Mouse (Mus musculus) urinary bladder, postnatal 25 days (tissue): ENCODE results near the gene Hopx.

Experiments used
- DNase-seq: peaks from one replicate; pipeline ENCODE4 v3.0.0; 2022; ENCODE audit warnings: low spot score

The Hopx gene

GRCm38 (mm10) chr5:77132457-77133135 is 17.7 kb upstream of the Hopx start:
- DNase-seq, result no peak

- no peak for DNase-seq
Measured at GRCm38 (mm10) chr5:77131879-77132278, 17.0 kb upstream of the Hopx start.

GRCm38 (mm10) chr5:77130310-77131020 is 15.5 kb upstream of the Hopx start:
- no peak for DNase-seq

GRCm38 (mm10) chr5:77129907-77130306 is 15.0 kb upstream of the Hopx start:
- no peak for DNase-seq

- no peak for DNase-seq
Measured at GRCm38 (mm10) chr5:77128854-77129253, 13.9 kb upstream of the Hopx start.

- no peak for DNase-seq
Measured at GRCm38 (mm10) chr5:77126415-77126968, 11.6 kb upstream of the Hopx start.

- no peak for DNase-seq
Measured at GRCm38 (mm10) chr5:77124817-77125283, 9.9 kb upstream of the Hopx start.

- DNase-seq, result no peak
Measured at GRCm38 (mm10) chr5:77124165-77124564, 9.2 kb upstream of the Hopx start.

- DNase-seq, result no peak
Measured at GRCm38 (mm10) chr5:77123597-77123996, 8.7 kb upstream of the Hopx start.

GRCm38 (mm10) chr5:77122254-77123192 is 7.6 kb upstream of the Hopx start:
- DNase-seq, result no peak

- no peak for DNase-seq
Measured at GRCm38 (mm10) chr5:77120701-77121100, 5.8 kb upstream of the Hopx start.

- DNase-seq, result no peak
Measured at GRCm38 (mm10) chr5:77119475-77120422, 4.8 kb upstream of the Hopx start.

GRCm38 (mm10) chr5:77115732-77116131 is 811 bp upstream of the Hopx start:
- no peak for DNase-seq

GRCm38 (mm10) chr5:77113773-77114172 is 1.1 kb downstream of the Hopx start:
- DNase-seq, result no peak

GRCm38 (mm10) chr5:77112066-77112465 is 2.9 kb downstream of the Hopx start:
- no peak for DNase-seq

GRCm38 (mm10) chr5:77109814-77110213 is 5.1 kb downstream of the Hopx start:
- no peak for DNase-seq

GRCm38 (mm10) chr5:77108806-77109205 is 6.1 kb downstream of the Hopx start:
- no peak for DNase-seq

GRCm38 (mm10) chr5:77107146-77107822 is 7.6 kb downstream of the Hopx start:
- no peak for DNase-seq

GRCm38 (mm10) chr5:77102522-77103365 is 12.2 kb downstream of the Hopx start:
- DNase-seq, result no peak
